Mouse (Mus musculus) spleen, adult 2 months (tissue): Measurements from ENCODE around the gene Mroh9.

Source experiments
- CTCF ChIP-seq: fragments of 200-500 bp; IDR thresholded peaks from 2 replicates; pipeline ENCODE4 v1.5.1; 2011; ENCODE audit warnings: mild to moderate bottlenecking, inconsistent platforms; ENCODE audit not compliant: insufficient read depth, insufficient read length, insufficient replicate concordance; ENCODE audit errors: extremely low read depth
- POLR2A ChIP-seq: fragments of 200-500 bp; IDR thresholded peaks from 2 replicates; pipeline ENCODE4 v1.6.1; 2011; ENCODE audit warnings: low read depth, low read length, inconsistent platforms

DNA sequence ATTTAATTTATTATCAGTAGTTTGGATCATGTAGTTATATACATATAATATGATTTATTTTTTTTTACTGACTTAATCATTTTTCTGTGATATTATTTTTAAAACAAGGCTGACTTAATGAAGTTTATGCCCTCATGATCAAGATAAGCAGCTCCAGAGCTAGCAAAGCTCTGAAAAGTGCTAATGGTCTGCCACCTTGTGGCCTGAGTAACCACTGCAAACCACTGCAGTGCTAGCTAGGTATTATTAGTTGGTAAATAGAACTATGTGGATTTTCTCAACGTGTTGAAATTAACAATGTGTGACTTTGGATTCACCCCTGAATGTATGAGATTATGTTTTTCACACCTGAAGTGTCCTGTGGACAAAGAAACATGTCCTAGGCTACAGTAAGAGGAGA, 15.0 kb downstream of the Mroh9 start:
- TF ChIP-seq CTCF (no peak), POLR2A (no peak)
